Mouse (Mus musculus) heart, embryonic 11.5 days (tissue): Measurements from ENCODE around the gene Trat1. TPM values are rescaled to one million over a fixed set of nuclear protein-coding genes. Genes with fewer than 3 reads are reported as not detected.

Source experiments
- ATAC-seq: fragments of 200-750 bp; cut with Nextera tagmentation; replicated peaks from 2 replicates; pipeline ENCODE4 v1.8.0; 2017; ENCODE audit warnings: moderate library complexity; ENCODE audit not compliant: insufficient number of reproducible peaks, low FRiP score, low TSS enrichment
- H3K27ac ChIP-seq: fragments of 300-500 bp; sonication (generic); 2 replicates; pipeline ENCODE4 v1.5.1; 2014; ENCODE audit warnings: mild to moderate bottlenecking, low read depth, low read length
- H3K27me3 ChIP-seq: fragments of 300-500 bp; sonication (generic); 2 replicates; pipeline ENCODE4 v1.6.1; 2014; ENCODE audit warnings: mild to moderate bottlenecking, low read length, mixed read lengths; ENCODE audit not compliant: control insufficient read depth, insufficient read depth
- H3K36me3 ChIP-seq: fragments of 300-500 bp; sonication (generic); 2 replicates; pipeline ENCODE4 v1.6.1; 2014; ENCODE audit warnings: mild to moderate bottlenecking, low read length, moderate library complexity, mixed read lengths; ENCODE audit not compliant: control insufficient read depth, insufficient read depth
- H3K4me1 ChIP-seq: fragments of 300-500 bp; sonication (generic); 2 replicates; pipeline ENCODE4 v1.6.1; 2014; ENCODE audit warnings: low read length; ENCODE audit not compliant: control insufficient read depth, insufficient read depth
- H3K4me2 ChIP-seq: fragments of 300-500 bp; sonication (generic); 2 replicates; pipeline ENCODE4 v1.6.1; 2014; ENCODE audit warnings: mild to moderate bottlenecking, moderate library complexity
- H3K4me3 ChIP-seq: fragments of 300-500 bp; sonication (generic); 2 replicates; pipeline ENCODE4 v1.5.1; 2014; ENCODE audit warnings: low read depth, low read length
- H3K9ac ChIP-seq: fragments of 300-500 bp; sonication (generic); 2 replicates; pipeline ENCODE4 v1.6.1; 2014; ENCODE audit warnings: mild to moderate bottlenecking, low read depth, low read length, moderate library complexity
- H3K9me3 ChIP-seq: fragments of 300-500 bp; sonication (generic); replicated peaks from 2 replicates; pipeline ENCODE4 v1.6.1; 2016; ENCODE audit warnings: low read length; ENCODE audit not compliant: control insufficient read depth
- WGBS: fragments of 180-500 bp; shearing (Covaris S2); extraction: QIAGEN DNeasy Blood & Tissue Kit; methylation state at CpG from one replicate; pipeline ENCODE4 v1.1.7; 2014; ENCODE audit not compliant: insufficient replicate concordance; 5-methylcytosine and 5-hydroxymethylcytosine counted together
- polyA plus RNA-seq: library from polyadenylated mRNA; unstranded; fragments of >200 nt; fragmentation: Nextera tagmentation; extraction: Ambion mirVana; gene quantifications from 2 replicates; pipeline ENCODE4 v1.2.1, GENCODE M21; 2014

The Trat1 gene
- polyA plus RNA-seq, 1 experiment from 2014 or later = 0.04 TPM

DNA sequence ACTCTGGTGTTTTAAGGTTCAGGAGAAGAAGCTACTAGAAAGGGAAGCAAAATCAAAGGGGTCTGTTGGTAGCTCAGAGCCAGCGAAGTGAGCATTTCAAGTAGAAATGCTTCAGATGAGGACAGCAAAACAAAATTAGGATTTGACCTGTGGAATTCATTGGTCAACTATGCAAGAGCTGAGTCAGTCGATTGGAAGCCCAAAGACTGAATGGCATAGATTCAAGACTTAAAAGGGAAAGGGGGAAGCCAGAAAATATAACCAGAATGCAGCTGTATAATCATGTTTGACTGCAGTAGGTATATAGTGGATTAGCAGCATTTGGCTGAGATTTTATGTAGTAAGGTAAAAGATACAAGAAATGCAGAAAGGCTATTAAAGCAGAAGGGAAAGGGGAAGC, 26.8 kb downstream of the Trat1 start:
- ATAC-seq = no peak

DNA sequence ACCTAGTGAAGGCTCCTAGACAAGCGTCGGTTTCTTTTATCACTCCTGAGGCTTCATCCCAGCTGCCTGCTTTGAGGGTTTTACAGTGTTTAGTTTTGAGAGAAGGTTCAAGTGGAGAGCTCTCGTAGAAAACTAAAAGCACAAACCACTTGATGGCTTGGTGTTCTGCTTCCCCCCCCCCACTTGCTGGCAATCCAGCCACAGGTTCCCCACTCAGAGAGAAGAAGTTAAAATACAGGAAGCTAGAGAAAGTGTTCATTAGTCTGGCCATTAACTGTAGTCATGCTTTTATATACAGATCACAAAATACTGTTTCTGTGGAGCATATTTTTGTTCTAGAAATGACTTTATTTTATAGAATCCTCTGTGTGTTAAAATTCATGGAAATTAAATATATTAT, 30.3 kb downstream of the Trat1 start:
- 39% methylated on average over 3 of the region's 3 CpGs for WGBS
- ATAC-seq = no peak

More for the DNA sequence above, 26.8 kb downstream of the Trat1 start:
- no peak overlapping the region for H3K27ac ChIP-seq
- no peaks in the 10 kb centered on the region; the same call in 1 of the 2 replicates for H3K27me3 ChIP-seq
- H3K9ac ChIP-seq = no peak overlapping the region
- H3K4me1 ChIP-seq = no peaks in the 10 kb centered on the region
- H3K4me3 ChIP-seq = no peak overlapping the region
- no peaks in the 10 kb centered on the region for H3K9me3 ChIP-seq
- no peak overlapping the region for H3K4me2 ChIP-seq
- 76% methylated on average over 2 of the region's 2 CpGs for WGBS
- no peaks in the 10 kb centered on the region for H3K36me3 ChIP-seq

DNA sequence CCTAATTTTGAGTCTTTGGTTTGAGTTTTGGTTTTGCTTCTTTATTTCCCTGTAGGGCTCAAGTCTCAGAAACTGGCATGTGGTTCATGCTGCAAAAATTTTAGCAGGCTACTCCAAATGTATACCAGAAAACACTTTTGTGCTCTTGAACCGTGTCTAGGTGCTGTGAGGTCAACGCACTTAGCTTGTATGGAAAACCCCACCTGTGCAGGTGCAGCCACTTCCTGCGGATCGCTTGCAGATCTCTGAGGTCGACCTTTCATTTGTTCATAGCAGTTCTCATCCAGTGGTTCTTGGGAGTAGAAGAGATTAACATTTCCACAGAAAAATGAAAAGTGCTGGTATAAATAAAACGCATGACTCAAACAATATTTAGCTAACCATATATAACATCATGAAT, 31.8 kb downstream of the Trat1 start:
- no peaks in the 10 kb centered on the region for H3K9me3 ChIP-seq
- H3K27ac ChIP-seq = no peak overlapping the region
- no peak overlapping the region for H3K4me2 ChIP-seq
- H3K27me3 ChIP-seq = no peaks in the 10 kb centered on the region
- no peaks in the 10 kb centered on the region for H3K4me1 ChIP-seq
- H3K4me3 ChIP-seq = no peak overlapping the region
- ATAC-seq = no peak
- H3K36me3 ChIP-seq = no peaks in the 10 kb centered on the region
- no peak overlapping the region for H3K9ac ChIP-seq
- WGBS = 82% methylated on average over 6 of the region's 6 CpGs

More for the DNA sequence above, 30.3 kb downstream of the Trat1 start:
- Histone ChIP-seq H3K4me1 (no peaks in the 10 kb centered on the region), H3K4me3 (no peak overlapping the region), H3K9ac (no peak overlapping the region), H3K27me3 (no peaks in the 10 kb centered on the region), H3K27ac (no peak overlapping the region), H3K36me3 (no peaks in the 10 kb centered on the region), H3K4me2 (no peak overlapping the region), H3K9me3 (no peaks in the 10 kb centered on the region)

DNA sequence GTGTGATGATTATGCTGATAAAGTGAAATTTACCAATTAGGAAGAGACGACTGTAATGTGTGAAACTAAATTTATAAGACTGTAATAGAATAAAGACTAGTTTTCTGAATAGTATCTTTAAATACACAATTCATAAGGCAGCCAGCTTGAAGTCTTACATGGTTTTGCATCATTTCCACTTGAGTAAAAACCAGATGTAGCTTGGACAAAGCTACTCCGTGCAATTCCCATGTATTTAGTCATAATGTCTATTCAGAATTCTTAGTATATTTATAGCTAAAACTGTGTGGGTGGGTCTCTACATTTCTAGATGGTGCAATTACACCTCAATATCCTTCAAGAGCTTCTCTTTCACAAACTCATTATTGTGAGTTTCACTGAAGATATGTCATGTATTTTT, 33.4 kb downstream of the Trat1 start:
- H3K4me2 ChIP-seq = no peak overlapping the region
- no peak for ATAC-seq
- H3K27ac ChIP-seq = no peak overlapping the region
- 87% methylated on average over 2 of the region's 2 CpGs for WGBS
- H3K9ac ChIP-seq = no peak overlapping the region
- H3K36me3 ChIP-seq = no peaks in the 10 kb centered on the region
- no peaks in the 10 kb centered on the region for H3K4me1 ChIP-seq
- H3K4me3 ChIP-seq = no peak overlapping the region
- no peaks in the 10 kb centered on the region for H3K27me3 ChIP-seq
- no peaks in the 10 kb centered on the region for H3K9me3 ChIP-seq

DNA sequence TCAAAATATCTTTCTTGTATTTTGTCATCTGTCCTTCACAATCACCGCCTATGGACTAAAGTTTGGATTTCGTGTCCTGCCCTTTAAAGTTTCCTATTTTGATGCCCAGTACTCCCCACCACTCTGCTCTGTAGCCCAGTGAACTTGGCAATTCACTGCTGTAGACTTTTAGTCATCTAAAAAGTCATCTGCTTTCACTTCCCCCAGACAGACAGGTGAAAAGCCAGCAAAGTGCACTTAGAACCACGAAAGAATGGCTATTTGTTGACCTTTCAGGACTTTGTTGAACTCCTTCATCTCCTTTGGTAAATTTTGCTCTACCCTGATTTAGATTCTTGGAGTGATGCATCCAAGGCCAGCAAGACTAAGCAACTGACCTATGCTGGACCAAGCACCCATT, 34.9 kb downstream of the Trat1 start:
- H3K27me3 ChIP-seq = no peaks in the 10 kb centered on the region
- H3K4me1 ChIP-seq = no peaks in the 10 kb centered on the region
- H3K36me3 ChIP-seq = no peaks in the 10 kb centered on the region
- H3K9ac ChIP-seq = no peak overlapping the region
- no peaks in the 10 kb centered on the region for H3K9me3 ChIP-seq
- no peak overlapping the region for H3K4me2 ChIP-seq
- 84% methylated on average over 3 of the region's 3 CpGs for WGBS
- H3K4me3 ChIP-seq = no peak overlapping the region
- no peak for ATAC-seq
- no peak overlapping the region for H3K27ac ChIP-seq

DNA sequence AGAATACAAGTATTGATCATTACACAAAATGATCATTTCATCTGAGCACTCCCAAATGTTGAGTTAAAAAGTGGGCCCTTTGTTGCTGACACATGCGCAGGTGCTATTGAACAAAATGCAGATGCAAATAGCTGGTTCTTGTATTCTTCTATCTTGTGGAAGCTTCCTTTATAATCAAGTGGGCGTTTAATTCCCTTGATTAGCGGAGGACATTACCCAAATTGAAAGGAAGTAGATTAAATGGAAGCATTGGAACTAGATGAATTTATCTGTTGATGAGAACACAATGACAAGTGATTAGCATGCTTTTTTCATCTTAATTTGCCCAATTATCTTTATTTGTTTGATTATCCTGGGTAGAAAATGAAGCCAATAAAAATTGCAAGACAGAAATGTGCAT, 51.6 kb downstream of the Trat1 start:
- Histone ChIP-seq H3K4me2 (no peak overlapping the region), H3K9me3 (no peaks in the 10 kb centered on the region), H3K9ac (no peak overlapping the region), H3K27me3 (no peaks in the 10 kb centered on the region), H3K36me3 (no peaks in the 10 kb centered on the region), H3K4me3 (no peak overlapping the region), H3K27ac (no peak overlapping the region), H3K4me1 (no peaks in the 10 kb centered on the region)
- ATAC-seq = no peak
- 88% methylated on average over 3 of the region's 3 CpGs for whole genome bisulfite sequencing

DNA sequence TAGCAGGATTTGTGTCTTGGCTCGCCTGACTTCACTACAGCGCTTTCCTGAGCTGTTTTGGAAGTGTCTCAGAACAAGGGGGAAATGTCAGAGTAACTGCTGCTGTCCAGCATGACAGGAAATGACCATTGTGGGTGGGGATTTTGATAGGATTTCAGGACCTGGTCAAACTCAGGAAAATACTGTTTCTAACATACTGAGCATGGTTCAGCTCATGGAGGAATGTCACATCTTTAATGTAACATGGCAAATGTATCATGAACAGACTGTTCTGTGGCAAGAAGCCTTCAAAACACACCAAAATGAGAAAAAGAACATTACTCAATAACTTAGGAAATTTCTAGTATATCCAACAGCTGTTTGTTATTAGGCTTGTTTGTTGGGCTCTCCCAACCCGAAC, 52.1 kb downstream of the Trat1 start:
- H3K4me1 ChIP-seq = no peaks in the 10 kb centered on the region
- no peak for ATAC-seq

DNA sequence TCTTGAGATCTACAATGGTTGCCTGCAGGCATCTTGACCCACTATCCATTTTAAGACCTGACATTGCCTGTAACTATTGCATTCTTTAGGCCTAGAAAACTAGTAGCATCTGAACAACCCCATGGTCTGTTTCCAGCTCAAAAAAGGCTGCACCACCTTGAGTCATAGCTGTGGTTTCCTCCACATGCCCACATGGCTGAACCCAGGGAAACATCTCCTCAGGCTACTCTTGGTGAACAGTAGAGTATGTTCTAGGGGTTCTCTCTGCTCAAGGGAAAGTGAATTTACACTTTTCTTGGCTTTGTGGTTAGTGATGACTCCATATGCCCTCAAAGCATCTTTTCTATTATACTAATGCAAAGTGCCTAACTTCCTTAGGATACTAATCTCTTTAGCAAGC, 55.5 kb downstream of the Trat1 start:
- Histone ChIP-seq H3K36me3 (no peaks in the 10 kb centered on the region), H3K4me2 (no peak overlapping the region), H3K4me1 (no peaks in the 10 kb centered on the region), H3K4me3 (no peak overlapping the region), H3K27ac (no peak overlapping the region), H3K9ac (no peak overlapping the region), H3K27me3 (no peaks in the 10 kb centered on the region), H3K9me3 (no peaks in the 10 kb centered on the region)
- ATAC-seq = no peak

More for the DNA sequence above, 52.1 kb downstream of the Trat1 start:
- WGBS = 60% methylated on average over 3 of the region's 3 CpGs
- no peaks in the 10 kb centered on the region for H3K36me3 ChIP-seq
- H3K27ac ChIP-seq = no peak overlapping the region
- H3K4me2 ChIP-seq = no peak overlapping the region
- no peaks in the 10 kb centered on the region for H3K27me3 ChIP-seq
- H3K9me3 ChIP-seq = no peaks in the 10 kb centered on the region
- no peak overlapping the region for H3K4me3 ChIP-seq
- no peak overlapping the region for H3K9ac ChIP-seq

DNA sequence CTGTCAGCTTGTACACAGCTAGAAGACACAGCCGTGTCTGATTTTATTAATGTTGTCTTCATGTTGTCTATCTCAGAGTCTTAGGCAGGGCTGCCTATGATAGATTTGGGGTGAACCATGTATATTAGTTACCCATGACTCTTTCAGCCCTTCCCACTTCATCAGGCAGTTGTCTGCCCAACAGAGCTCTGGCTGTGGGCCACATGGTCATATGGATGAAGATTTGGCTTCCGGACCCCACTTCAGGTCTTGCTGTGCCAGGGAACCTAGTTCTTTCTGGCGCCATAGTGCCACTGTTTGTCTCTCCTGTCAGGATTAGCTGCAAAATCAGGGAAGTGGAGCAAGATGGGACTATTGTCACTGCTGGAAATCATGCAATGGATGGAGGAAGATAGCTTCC, 69.9 kb downstream of the Trat1 start:
- WGBS = 84% methylated on average over 3 of the region's 3 CpGs

More for the DNA sequence above, 69.9 kb downstream of the Trat1 start:
- H3K9ac ChIP-seq = no peak overlapping the region
- no peaks in the 10 kb centered on the region for H3K9me3 ChIP-seq
- H3K4me1 ChIP-seq = no peaks in the 10 kb centered on the region
- H3K27ac ChIP-seq = no peak overlapping the region
- no peaks in the 10 kb centered on the region for H3K36me3 ChIP-seq
- no peaks in the 10 kb centered on the region for H3K27me3 ChIP-seq
- no peak for ATAC-seq
- no peak overlapping the region for H3K4me2 ChIP-seq
- H3K4me3 ChIP-seq = no peak overlapping the region
